Mouse (Mus musculus) midbrain, embryonic 10.5 days (tissue): Measurements from ENCODE around the gene Vgll4. TPM values are rescaled to one million over a fixed set of nuclear protein-coding genes. Genes with fewer than 3 reads are reported as not detected.

Experiments
- DNase-seq: peaks from one replicate; pipeline ENCODE4 v3.0.0-alpha.2; 2017; ENCODE audit warnings: low spot score
- H3K27ac ChIP-seq: fragments of 300-500 bp; sonication (generic); replicated peaks from 2 replicates; pipeline ENCODE4 v1.5.1; 2016; ENCODE audit warnings: mild to moderate bottlenecking
- H3K27me3 ChIP-seq: fragments of 300-500 bp; sonication (generic); 2 replicates; pipeline ENCODE4 v1.6.1; 2016; ENCODE audit warnings: low read depth, mild to moderate bottlenecking; ENCODE audit not compliant: poor library complexity, severe bottlenecking
- H3K36me3 ChIP-seq: fragments of 300-500 bp; sonication (generic); 2 replicates; pipeline ENCODE4 v1.6.1; 2016; ENCODE audit warnings: mild to moderate bottlenecking, moderate library complexity
- H3K4me1 ChIP-seq: fragments of 300-500 bp; sonication (generic); 2 replicates; pipeline ENCODE4 v1.6.1; 2016
- H3K4me3 ChIP-seq: fragments of 300-500 bp; sonication (generic); 2 replicates; pipeline ENCODE4 v1.5.1; 2016; ENCODE audit warnings: mild to moderate bottlenecking, moderate library complexity
- H3K9me3 ChIP-seq: fragments of 300-500 bp; sonication (generic); replicated peaks from 2 replicates; pipeline ENCODE4 v1.6.1; 2016; ENCODE audit warnings: mild to moderate bottlenecking
- WGBS: fragments of 180-500 bp; shearing (Covaris S2); methylation state at CpG from one replicate; pipeline ENCODE4 v1.1.7; 2016; 5-methylcytosine and 5-hydroxymethylcytosine counted together
- polyA plus RNA-seq: library from polyadenylated mRNA; unstranded; fragments of >200 nt; fragmentation: Nextera tagmentation; extraction: Ambion mirVana; gene quantifications from 2 replicates; pipeline ENCODE4 v1.2.1, GENCODE M21; 2016

Vgll4 gene
- polyA plus RNA-seq, 1 experiment from 2014 or later = 70.9 TPM

DNA sequence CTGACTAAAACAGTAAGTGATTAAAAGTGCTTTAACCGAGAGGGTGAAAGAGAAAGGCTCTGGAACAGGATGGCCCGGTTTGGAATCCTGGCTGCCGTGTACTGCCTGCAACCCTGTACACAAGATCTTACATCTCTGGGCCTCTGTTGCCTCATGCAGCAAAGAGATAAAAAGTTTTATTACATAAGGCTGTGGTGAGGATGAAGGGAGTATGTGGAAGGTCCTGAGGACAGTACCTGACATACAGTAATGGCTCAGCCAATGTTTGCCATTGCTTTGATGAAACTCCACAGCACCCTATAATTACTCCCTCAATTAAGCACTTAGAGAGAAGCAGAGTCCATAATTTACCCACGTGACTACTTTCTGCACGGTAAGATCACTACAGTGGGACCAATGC, 27.1 kb upstream of the Vgll4 start:
- H3K36me3 ChIP-seq = peaks cover 15% of the 10 kb centered on the region
- no peaks in the 10 kb centered on the region for H3K27me3 ChIP-seq
- H3K9me3 ChIP-seq = no peaks in the 10 kb centered on the region
- 90% methylated on average over 5 of the region's 5 CpGs for WGBS
- no peak overlapping the region for H3K4me3 ChIP-seq
- no peak for DNase-seq
- no peaks in the 10 kb centered on the region for H3K4me1 ChIP-seq
- no peak overlapping the region for H3K27ac ChIP-seq

DNA sequence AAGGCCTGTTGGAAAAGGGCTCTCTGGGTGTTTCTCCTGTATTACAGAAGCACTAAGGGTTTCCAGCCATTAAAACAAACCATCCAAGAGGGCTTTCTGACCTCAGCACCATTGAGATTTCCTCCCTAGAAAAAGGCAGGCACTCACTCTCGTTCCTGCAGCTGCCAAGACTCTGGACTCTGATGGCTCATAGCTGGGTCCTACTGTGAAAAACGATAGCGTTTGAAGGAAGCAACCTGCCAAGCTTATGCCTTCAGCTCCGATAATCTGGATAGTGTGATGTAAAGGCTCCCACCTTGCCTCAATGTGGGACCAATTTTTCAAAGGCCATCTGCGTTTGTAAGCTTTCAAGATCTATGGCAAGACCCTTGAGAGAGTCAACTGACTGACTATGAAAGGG, 24.3 kb upstream of the Vgll4 start:
- Histone ChIP-seq H3K36me3 (peaks cover 3% of the 10 kb centered on the region; the same call in 1 of the 2 replicates), H3K9me3 (no peaks in the 10 kb centered on the region)
- WGBS = 91% methylated on average over 5 of the region's 5 CpGs

DNA sequence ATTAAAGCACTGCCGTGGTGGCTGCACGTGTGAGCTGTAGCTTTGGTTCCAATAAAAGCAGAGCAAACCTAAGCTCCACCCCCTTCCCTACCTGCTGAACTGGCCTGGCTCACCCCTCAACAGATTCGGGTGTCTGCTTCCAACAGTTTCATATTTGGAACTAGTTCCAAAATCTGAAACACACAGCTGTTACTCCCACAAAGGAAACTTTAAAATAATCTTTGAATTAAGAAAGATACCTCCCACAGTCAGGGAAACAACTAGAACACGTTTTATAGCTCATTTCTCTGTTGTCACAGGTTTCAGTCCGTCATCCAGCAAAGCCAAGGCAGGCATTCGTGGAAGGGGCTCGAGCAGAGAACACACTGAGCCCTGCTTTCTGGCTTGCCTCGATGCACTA, 23.9 kb upstream of the Vgll4 start:
- DNase-seq = no peak
- Histone ChIP-seq H3K9me3 (no peaks in the 10 kb centered on the region), H3K4me3 (no peak overlapping the region), H3K4me1 (no peaks in the 10 kb centered on the region), H3K27me3 (no peaks in the 10 kb centered on the region), H3K36me3 (peaks cover 3% of the 10 kb centered on the region; the same call in 1 of the 2 replicates), H3K27ac (no peak overlapping the region)
- WGBS = 85% methylated on average over 8 of the region's 8 CpGs

More for the DNA sequence above, 24.3 kb upstream of the Vgll4 start:
- Histone ChIP-seq H3K27me3 (no peaks in the 10 kb centered on the region), H3K4me3 (no peak overlapping the region), H3K4me1 (no peaks in the 10 kb centered on the region), H3K27ac (no peak overlapping the region)
- no peak for DNase-seq

DNA sequence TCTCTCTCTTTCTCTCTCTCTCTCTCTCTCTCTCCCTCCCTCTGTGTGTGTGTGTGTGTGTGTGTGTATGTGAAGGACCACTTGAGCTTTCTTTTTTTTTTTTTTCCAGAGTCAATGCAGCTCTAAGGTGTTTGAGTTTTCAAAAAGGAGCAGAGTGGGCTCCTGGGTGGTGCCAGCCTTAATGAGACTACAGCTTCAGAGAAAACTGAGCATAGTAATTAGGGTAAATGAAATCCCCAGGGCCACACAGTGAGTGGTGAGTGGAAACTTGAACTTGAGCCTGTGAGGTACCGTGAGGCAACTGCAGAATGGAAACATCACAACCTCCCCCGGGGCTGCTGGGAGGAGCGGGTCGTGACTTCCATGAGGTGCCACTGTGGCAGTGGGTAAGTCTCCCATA, 22.1 kb upstream of the Vgll4 start:
- no peak overlapping the region for H3K4me3 ChIP-seq
- no peaks in the 10 kb centered on the region for H3K27me3 ChIP-seq
- 90% methylated on average over 4 of the region's 4 CpGs for WGBS
- H3K36me3 ChIP-seq = peaks cover 3% of the 10 kb centered on the region; the same call in 1 of the 2 replicates
- H3K4me1 ChIP-seq = no peaks in the 10 kb centered on the region
- no peaks in the 10 kb centered on the region for H3K9me3 ChIP-seq
- no peak overlapping the region for H3K27ac ChIP-seq
- no peak for DNase-seq

DNA sequence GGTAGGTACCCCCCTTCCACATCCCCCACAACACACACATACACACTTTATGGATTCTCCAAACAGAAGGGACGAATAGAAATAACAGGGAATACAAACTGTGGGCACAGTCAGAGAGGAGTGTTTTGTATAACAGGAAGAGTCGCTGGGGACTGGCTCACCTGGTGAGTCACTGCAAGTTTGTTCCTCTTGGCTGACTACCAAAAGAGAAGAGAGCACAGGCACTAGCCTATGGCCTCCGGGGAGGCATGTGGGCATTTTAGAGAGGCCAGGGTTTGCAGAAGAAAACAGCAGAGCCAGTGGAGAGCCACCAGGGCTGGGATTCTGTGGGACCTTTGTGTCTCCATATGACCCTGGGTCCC, 18.8 kb upstream of the Vgll4 start:
- 82% methylated on average over 3 of the region's 3 CpGs for WGBS
- no peak overlapping the region for H3K27ac ChIP-seq
- no peaks in the 10 kb centered on the region for H3K36me3 ChIP-seq
- H3K9me3 ChIP-seq = no peaks in the 10 kb centered on the region
- no peak for DNase-seq
- H3K4me3 ChIP-seq = no peak overlapping the region
- no peaks in the 10 kb centered on the region for H3K4me1 ChIP-seq
- no peaks in the 10 kb centered on the region for H3K27me3 ChIP-seq

DNA sequence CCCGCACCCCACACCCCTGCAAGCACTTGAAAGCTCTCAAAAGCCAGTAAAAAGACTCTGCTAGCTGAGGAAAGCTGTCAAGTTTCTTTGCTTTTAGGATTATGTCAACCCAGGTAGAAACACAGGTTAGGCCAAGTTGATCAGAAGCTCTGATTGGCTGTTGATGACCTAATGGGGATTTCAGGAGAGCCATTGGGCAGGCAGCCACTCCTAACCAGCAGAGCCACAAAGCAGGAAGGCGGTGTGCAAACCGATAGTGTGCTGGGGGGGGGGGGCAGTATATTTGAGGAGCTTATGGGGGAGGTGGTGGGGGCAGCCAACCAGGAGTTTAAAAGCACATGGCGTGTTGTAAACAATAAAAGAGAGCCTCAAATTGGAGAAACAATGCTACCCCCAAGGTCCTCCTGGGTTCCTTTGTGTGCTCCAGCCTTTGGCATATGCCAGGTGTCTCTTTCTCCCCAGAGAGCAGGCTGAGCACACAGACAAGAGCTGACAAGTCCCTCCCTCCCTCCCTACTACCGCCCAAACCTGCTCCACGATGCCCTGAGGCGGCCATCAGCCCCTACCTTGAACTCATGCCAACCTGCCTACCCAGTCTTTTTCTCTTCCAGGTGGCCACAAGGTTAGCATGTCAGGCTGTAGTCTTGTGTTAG, 18.3 kb upstream of the Vgll4 start:
- no peak for DNase-seq
- H3K4me1 ChIP-seq = no peaks in the 10 kb centered on the region
- H3K4me3 ChIP-seq = no peak overlapping the region

DNA sequence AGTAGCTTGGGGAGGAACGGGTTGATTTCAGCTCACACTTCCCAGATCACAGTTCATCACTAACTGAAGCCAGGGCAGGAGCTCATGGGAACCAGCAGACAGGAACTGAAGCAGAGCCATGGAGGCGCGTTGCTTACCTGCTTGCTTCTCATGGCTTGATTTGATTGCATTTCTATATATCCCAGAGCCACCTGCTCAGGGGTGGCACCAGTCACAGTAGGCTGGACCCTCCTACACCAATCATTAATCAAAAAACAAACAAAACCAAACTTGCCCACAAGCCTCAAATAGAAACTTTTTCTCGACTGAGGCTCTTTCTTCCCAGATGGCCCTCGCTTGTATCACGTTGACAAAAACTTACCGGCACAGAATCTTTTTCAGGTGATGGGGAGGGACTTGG, 12.9 kb upstream of the Vgll4 start:
- H3K4me1 ChIP-seq = no peaks in the 10 kb centered on the region
- H3K36me3 ChIP-seq = no peaks in the 10 kb centered on the region
- DNase-seq = no peak
- H3K9me3 ChIP-seq = no peaks in the 10 kb centered on the region
- 84% methylated on average over 7 of the region's 7 CpGs for WGBS
- no peak overlapping the region for H3K27ac ChIP-seq
- H3K4me3 ChIP-seq = no peak overlapping the region
- H3K27me3 ChIP-seq = no peaks in the 10 kb centered on the region

More for the DNA sequence above, 18.3 kb upstream of the Vgll4 start:
- H3K27me3 ChIP-seq = no peaks in the 10 kb centered on the region
- H3K36me3 ChIP-seq = no peaks in the 10 kb centered on the region
- WGBS = 72% methylated on average over 7 of the region's 7 CpGs
- no peaks in the 10 kb centered on the region for H3K9me3 ChIP-seq
- H3K27ac ChIP-seq = no peak overlapping the region

DNA sequence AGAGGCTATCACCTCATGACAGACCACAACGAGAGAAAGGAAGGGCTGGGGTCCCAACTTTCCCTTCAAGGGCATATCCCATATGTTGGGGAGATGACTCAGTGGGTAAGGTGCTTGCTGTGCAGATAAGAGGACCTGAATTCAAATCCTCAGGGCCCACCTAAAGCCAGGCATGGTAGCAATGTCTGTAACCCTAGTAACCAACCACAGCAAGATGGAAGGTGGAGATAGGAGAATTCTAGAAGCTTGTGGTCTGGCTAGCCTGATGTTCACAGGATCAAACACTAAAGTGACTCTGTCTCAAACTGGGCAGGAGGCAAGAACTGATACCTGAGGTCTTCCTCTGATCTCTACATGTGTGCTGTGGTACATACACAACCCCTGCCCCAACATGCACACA, 9.9 kb upstream of the Vgll4 start:
- WGBS = 73% methylated on average over 1 of the region's 1 CpGs
- H3K27ac ChIP-seq = no peak overlapping the region
- no peak overlapping the region for H3K4me3 ChIP-seq
- H3K9me3 ChIP-seq = no peaks in the 10 kb centered on the region
- H3K4me1 ChIP-seq = no peaks in the 10 kb centered on the region
- H3K36me3 ChIP-seq = no peaks in the 10 kb centered on the region
- H3K27me3 ChIP-seq = no peaks in the 10 kb centered on the region
- DNase-seq = no peak

DNA sequence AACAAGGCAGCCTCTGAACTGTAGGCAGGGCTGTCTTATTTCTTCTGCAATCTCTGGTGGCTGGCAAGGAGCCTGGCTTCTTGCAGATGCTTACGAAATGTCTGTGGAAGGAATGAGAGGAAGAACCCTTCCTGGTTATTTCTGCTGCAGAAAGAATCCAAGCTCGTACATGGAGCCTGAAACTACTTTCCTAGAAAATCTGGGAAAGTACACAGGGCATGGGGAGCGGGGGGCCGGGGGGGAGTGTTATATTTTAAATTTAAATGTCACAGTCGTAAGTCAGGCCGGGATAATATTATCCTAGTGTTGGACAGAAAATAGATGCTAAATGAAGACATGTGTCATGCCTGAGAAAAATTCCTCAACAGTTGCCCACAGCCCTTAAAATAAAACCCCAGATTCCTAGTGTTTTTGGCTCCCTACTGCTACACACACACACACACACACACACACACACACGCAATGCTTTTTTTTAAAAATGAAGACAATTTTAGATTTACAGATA, 7.2 kb upstream of the Vgll4 start:
- Histone ChIP-seq H3K4me1 (no peaks in the 10 kb centered on the region), H3K9me3 (no peaks in the 10 kb centered on the region), H3K27me3 (peaks cover 7% of the 10 kb centered on the region; the same call in 1 of the 2 replicates), H3K27ac (no peak overlapping the region), H3K4me3 (no peak overlapping the region), H3K36me3 (no peaks in the 10 kb centered on the region)
- 89% methylated on average over 7 of the region's 7 CpGs for WGBS
- no peak for DNase-seq

DNA sequence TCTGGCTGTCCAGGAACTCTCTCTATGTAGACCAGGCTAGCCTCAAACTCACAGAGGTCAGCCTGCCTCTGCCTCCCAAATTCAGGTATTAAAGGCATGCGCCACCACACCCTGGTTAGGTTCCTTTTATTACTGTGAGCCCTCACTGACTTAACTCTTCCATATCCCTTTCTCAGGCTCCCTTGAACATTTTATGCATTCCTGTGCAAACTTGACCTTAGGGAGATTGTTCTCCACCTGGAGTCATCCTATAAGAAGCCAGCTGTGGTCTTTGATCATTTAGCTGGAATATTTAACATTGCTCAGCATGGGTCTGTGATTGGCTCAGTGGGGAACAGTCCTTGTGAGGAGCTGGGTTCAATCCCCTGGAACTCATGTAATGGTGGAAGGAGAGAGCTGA, 4.5 kb upstream of the Vgll4 start:
- Histone ChIP-seq H3K27me3 (peaks cover 30% of the 10 kb centered on the region), H3K36me3 (no peaks in the 10 kb centered on the region), H3K27ac (no peak overlapping the region), H3K4me1 (peaks cover 11% of the 10 kb centered on the region), H3K9me3 (no peaks in the 10 kb centered on the region), H3K4me3 (no peak overlapping the region)
- DNase-seq = no peak
- 97% methylated on average over 1 of the region's 1 CpGs for WGBS

DNA sequence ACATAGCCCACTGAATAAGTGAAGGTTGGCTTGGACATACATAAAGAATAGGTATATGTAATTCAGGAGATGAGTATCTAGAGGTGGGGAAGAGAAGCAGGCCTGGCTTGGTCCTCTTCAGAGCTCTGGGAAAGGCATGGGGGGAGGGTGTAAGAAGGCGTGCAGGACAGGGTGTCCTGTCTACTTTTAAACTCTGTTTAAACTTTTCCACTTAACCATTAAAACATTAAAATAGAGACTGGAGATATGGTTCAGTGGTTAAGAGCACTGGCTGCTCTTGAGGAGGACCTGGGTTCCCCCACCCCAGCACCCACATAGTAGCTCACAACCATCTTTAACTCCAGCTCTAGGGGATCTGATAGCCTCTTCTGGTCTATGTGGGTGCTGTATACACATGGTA, 3.2 kb upstream of the Vgll4 start:
- DNase-seq = no peak
- H3K9me3 ChIP-seq = no peaks in the 10 kb centered on the region
- 71% methylated on average over 1 of the region's 1 CpGs for WGBS
- no peak overlapping the region for H3K27ac ChIP-seq
- no peak overlapping the region for H3K4me3 ChIP-seq
- peaks cover 43% of the 10 kb centered on the region for H3K27me3 ChIP-seq
- H3K4me1 ChIP-seq = peaks cover 21% of the 10 kb centered on the region
- H3K36me3 ChIP-seq = no peaks in the 10 kb centered on the region

DNA sequence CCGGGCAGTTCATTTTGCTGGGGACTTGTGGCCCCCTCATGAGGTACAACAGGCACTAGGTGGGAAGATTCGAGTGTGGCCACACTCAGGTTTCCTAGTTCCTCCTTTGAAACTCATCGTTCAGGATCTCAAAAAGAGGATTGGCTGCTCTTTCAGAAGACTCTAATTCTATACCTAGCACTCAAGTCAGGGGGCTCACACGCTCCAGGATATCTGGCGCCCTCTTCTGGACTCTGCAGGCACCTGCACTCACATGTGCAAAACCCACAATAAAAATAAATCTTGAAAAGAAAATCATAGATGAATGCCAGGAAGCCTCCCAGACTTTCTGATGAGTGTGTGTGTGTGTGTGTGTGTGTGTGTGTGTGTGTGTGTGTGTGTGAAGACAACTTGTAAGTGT, 1.1 kb upstream of the Vgll4 start:
- H3K36me3 ChIP-seq = no peaks in the 10 kb centered on the region
- H3K27me3 ChIP-seq = peaks cover 64% of the 10 kb centered on the region
- H3K9me3 ChIP-seq = no peaks in the 10 kb centered on the region
- H3K27ac ChIP-seq = no peak overlapping the region
- H3K4me3 ChIP-seq = no peak overlapping the region
- H3K4me1 ChIP-seq = peaks cover 21% of the 10 kb centered on the region
- DNase-seq = no peak
- WGBS = 65% methylated on average over 5 of the region's 5 CpGs

DNA sequence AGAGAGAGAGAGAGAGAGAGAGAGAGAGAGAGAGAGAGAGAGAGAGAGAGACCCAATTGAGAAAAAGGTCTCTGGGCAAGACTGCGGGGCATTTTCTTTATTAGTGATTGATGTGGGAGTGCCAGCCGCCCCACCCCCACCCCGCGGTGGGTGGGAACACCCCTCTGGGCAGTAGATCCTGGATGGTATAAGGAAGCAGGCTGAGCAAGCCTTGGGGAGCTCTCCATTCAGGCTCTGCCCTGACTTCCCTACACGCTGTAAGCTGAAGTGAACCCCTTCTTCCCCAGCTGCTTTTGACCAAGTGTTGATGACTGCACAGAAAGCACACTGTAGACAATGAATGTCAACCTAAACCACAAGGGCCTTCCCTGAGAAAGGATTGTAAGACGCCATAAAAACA, 592 bp upstream of the Vgll4 start:
- Histone ChIP-seq H3K27me3 (peaks cover 69% of the 10 kb centered on the region), H3K27ac (no peak overlapping the region), H3K36me3 (no peaks in the 10 kb centered on the region), H3K9me3 (no peaks in the 10 kb centered on the region), H3K4me1 (peaks cover 21% of the 10 kb centered on the region), H3K4me3 (peak overlapping the region; percentile 80; the same call in 1 of the 2 replicates)
- DNase-seq = no peak
- WGBS = 25% methylated on average over 6 of the region's 6 CpGs
